Mouse (Mus musculus): Measurements from ENCODE around the gene Ralgps2.

The Ralgps2 gene

GRCm38 (mm10) chr1:156939251-156940141 lies at the start of gene Ralgps2:
Gene Ralgps2 (minus strand): TSS chr1:156939626.
- peak; percentile 33 for DNase-seq (ENCODE audit: low spot score)

GRCm38 (mm10) chr1:156987576-156987975 lies 48.1 kb upstream of the Ralgps2 start:
- DNase-seq (ENCODE audit: low spot score), result no peak

GRCm38 (mm10) chr1:156986641-156987345 lies 47.4 kb upstream of the Ralgps2 start:
- no peak for DNase-seq (ENCODE audit: low spot score)

GRCm38 (mm10) chr1:156985657-156986640 lies 46.5 kb upstream of the Ralgps2 start:
- no peak for DNase-seq (ENCODE audit: low spot score)

- DNase-seq (ENCODE audit: low spot score), result no peak
These were observed 43.8 kb upstream of the Ralgps2 start for GRCm38 (mm10) chr1:156983009-156983870.

GRCm38 (mm10) chr1:156981975-156982374 lies 42.5 kb upstream of the Ralgps2 start:
- no peak for DNase-seq (ENCODE audit: low spot score)

- DNase-seq (ENCODE audit: low spot score), result no peak
These were observed 40.3 kb upstream of the Ralgps2 start for GRCm38 (mm10) chr1:156979722-156980121.

- no peak for DNase-seq (ENCODE audit: low spot score)
These were observed 39.2 kb upstream of the Ralgps2 start for GRCm38 (mm10) chr1:156978656-156979055.

- DNase-seq (ENCODE audit: low spot score), result no peak
These were observed 34.4 kb upstream of the Ralgps2 start for GRCm38 (mm10) chr1:156973857-156974256.

GRCm38 (mm10) chr1:156972391-156972790 lies 33.0 kb upstream of the Ralgps2 start:
- DNase-seq (ENCODE audit: low spot score), result no peak

- DNase-seq (ENCODE audit: low spot score), result no peak
These were observed 31.9 kb upstream of the Ralgps2 start for GRCm38 (mm10) chr1:156971206-156971811.

GRCm38 (mm10) chr1:156970641-156971040 lies 31.2 kb upstream of the Ralgps2 start:
- no peak for DNase-seq (ENCODE audit: low spot score)

GRCm38 (mm10) chr1:156968107-156968506 lies 28.7 kb upstream of the Ralgps2 start:
- DNase-seq (ENCODE audit: low spot score), result no peak

GRCm38 (mm10) chr1:156964586-156964932 lies 25.1 kb upstream of the Ralgps2 start:
- DNase-seq (ENCODE audit: low spot score), result no peak

- no peak for DNase-seq (ENCODE audit: low spot score)
These were observed 24.6 kb upstream of the Ralgps2 start for GRCm38 (mm10) chr1:156963871-156964585.

GRCm38 (mm10) chr1:156961481-156962265 lies 22.2 kb upstream of the Ralgps2 start:
- DNase-seq (ENCODE audit: low spot score), result no peak

- no peak for DNase-seq (ENCODE audit: low spot score)
These were observed 19.6 kb upstream of the Ralgps2 start for GRCm38 (mm10) chr1:156959004-156959403.

GRCm38 (mm10) chr1:156957360-156957759 lies 17.9 kb upstream of the Ralgps2 start:
- DNase-seq (ENCODE audit: low spot score), result no peak
